Mouse (Mus musculus) megakaryocyte, embryonic 14.5 days (primary cell): Measurements from ENCODE around the gene Wdr78.

Experiments
- FLI1 ChIP-seq: IDR thresholded peaks from 2 replicates; pipeline ENCODE4 v1.6.1; 2012; ENCODE audit warnings: low read length, inconsistent platforms, mixed read lengths
- GATA1 ChIP-seq: IDR thresholded peaks from 3 replicates; pipeline ENCODE4 v1.6.1; 2012; ENCODE audit warnings: mixed read lengths, low read length, inconsistent platforms, borderline replicate concordance

- TF ChIP-seq GATA1 (no peak), FLI1 (no peak)
Observed at GRCm38 (mm10) chr4:103126533-103126932, 12.2 kb upstream of the Wdr78 start.
